Mouse (Mus musculus) erythroblast, embryonic 14.5 days (primary cell): ENCODE measurements at regions not wholly inside any gene's neighbourhood (a gene's known extent, or its start where the extent isn't known, plus 50 kb on each side); places are given as distances from the start of the nearest gene placed in this dataset.

Source experiments
- GATA1 ChIP-seq: IDR thresholded peaks from 2 replicates; pipeline ENCODE4 v1.6.1; 2012; ENCODE audit warnings: low read length, inconsistent platforms, mixed read lengths
- TAL1 ChIP-seq: IDR thresholded peaks from 3 replicates; pipeline ENCODE4 v1.6.1; 2012; ENCODE audit warnings: low read length, inconsistent platforms, mixed read lengths

- TF ChIP-seq GATA1 (no peak), TAL1 (no peak)
These were observed 309.7 kb downstream of the Bbx start for GRCm38 (mm10) chr16:50122460-50122859.
